Mouse (Mus musculus) CH12F3 (cell line): ENCODE results near the gene Dlat.

Experiments used
- in situ Hi-C: fragments of 300-500 bp; cut with MboI; formaldehyde crosslinking; loops from 2 replicates; pipeline ENCODE4 v1.14.3; 2020; ENCODE audit warnings: low sequenced_read_pairs

Dlat gene

GRCm38 (mm10) chr9:50659392-50660217 lies at the start of gene Dlat:
TSS of gene Dlat (minus strand) at chr9:50659780.
- in situ Hi-C loops = no loop called here

GRCm38 (mm10) chr9:50709108-50709507 lies 49.5 kb upstream of the Dlat start:
- in situ Hi-C loops = no loop called here

- in situ Hi-C loops = no loop called here
These were observed 45.3 kb upstream of the Dlat start for GRCm38 (mm10) chr9:50704907-50705306.

GRCm38 (mm10) chr9:50700921-50701691 lies 41.5 kb upstream of the Dlat start:
- in situ Hi-C loops = no loop called here

GRCm38 (mm10) chr9:50698418-50699409 lies 39.1 kb upstream of the Dlat start:
- in situ Hi-C loops = no loop called here

- in situ Hi-C loops = no loop called here
These were observed 38.1 kb upstream of the Dlat start for GRCm38 (mm10) chr9:50697706-50698041.

GRCm38 (mm10) chr9:50696851-50697705 lies 37.5 kb upstream of the Dlat start:
- in situ Hi-C loops = no loop called here

GRCm38 (mm10) chr9:50695153-50695552 lies 35.6 kb upstream of the Dlat start:
- in situ Hi-C loops = no loop called here

GRCm38 (mm10) chr9:50693631-50694030 lies 34.1 kb upstream of the Dlat start:
- in situ Hi-C loops = no loop called here

- in situ Hi-C loops = no loop called here
These were observed 33.3 kb upstream of the Dlat start for GRCm38 (mm10) chr9:50692626-50693580.

GRCm38 (mm10) chr9:50686866-50687652 lies 27.5 kb upstream of the Dlat start:
- in situ Hi-C loops = no loop called here

- in situ Hi-C loops = no loop called here
These were observed 22.1 kb upstream of the Dlat start for GRCm38 (mm10) chr9:50681727-50682126.

GRCm38 (mm10) chr9:50679406-50679805 lies 19.8 kb upstream of the Dlat start:
- in situ Hi-C loops = no loop called here

- in situ Hi-C loops = no loop called here
These were observed 15.2 kb upstream of the Dlat start for GRCm38 (mm10) chr9:50674771-50675170.

- in situ Hi-C loops = no loop called here
These were observed 11.1 kb upstream of the Dlat start for GRCm38 (mm10) chr9:50670690-50671089.

GRCm38 (mm10) chr9:50667579-50668498 lies 8.3 kb upstream of the Dlat start:
- in situ Hi-C loops = no loop called here

- in situ Hi-C loops = no loop called here
These were observed 6.9 kb upstream of the Dlat start for GRCm38 (mm10) chr9:50666442-50666841.
